Mouse (Mus musculus) liver, adult 2 months (tissue): ENCODE measurements at regions not wholly inside any gene's neighbourhood (a gene's known extent, or its start where the extent isn't known, plus 50 kb on each side); places are given as distances from the start of the nearest gene placed in this dataset.

ENCODE experiments used
- DNase-seq: peaks from one replicate; pipeline ENCODE4 v3.0.0-alpha.2; 2011; ENCODE audit warnings: low read depth, low spot score; ENCODE audit errors: extremely low read depth
- H3K27ac ChIP-seq: fragments of 200-500 bp; replicated peaks from 2 replicates; pipeline ENCODE4 v1.5.1; 2012; ENCODE audit warnings: low read depth, mild to moderate bottlenecking, control low read depth, inconsistent platforms, low read length; ENCODE audit not compliant: insufficient read depth
- H3K27me3 ChIP-seq: fragments of 200-500 bp; 2 replicates; pipeline ENCODE4 v1.6.1; 2012; ENCODE audit warnings: mild to moderate bottlenecking, moderate library complexity, low read length, inconsistent platforms; ENCODE audit not compliant: control insufficient read depth, insufficient read depth
- H3K36me3 ChIP-seq: fragments of 200-500 bp; 2 replicates; pipeline ENCODE4 v1.6.1; 2012; ENCODE audit warnings: low read length, inconsistent platforms; ENCODE audit not compliant: control insufficient read depth, insufficient read depth
- H3K4me1 ChIP-seq: fragments of 200-500 bp; 2 replicates; pipeline ENCODE4 v1.6.1; 2011; ENCODE audit warnings: low read length; ENCODE audit not compliant: control insufficient read depth, insufficient read depth
- H3K4me3 ChIP-seq: fragments of 200-500 bp; 2 replicates; pipeline ENCODE4 v1.5.1; 2011; ENCODE audit warnings: low read depth, mild to moderate bottlenecking, control low read depth, low read length, moderate library complexity; ENCODE audit not compliant: insufficient read depth
- H3K79me2 ChIP-seq: fragments of 200-500 bp; 2 replicates; pipeline ENCODE4 v1.6.1; 2012; ENCODE audit warnings: inconsistent platforms, mild to moderate bottlenecking, low read length, moderate library complexity; ENCODE audit not compliant: control insufficient read depth, insufficient read depth
- H3K9ac ChIP-seq: fragments of 200-500 bp; 2 replicates; pipeline ENCODE4 v1.6.1; 2012; ENCODE audit warnings: low read depth, mild to moderate bottlenecking, control low read depth, inconsistent platforms, low read length
- CTCF ChIP-seq: fragments of 200-500 bp; IDR thresholded peaks from 2 replicates; pipeline ENCODE4 v1.5.1; 2011; ENCODE audit warnings: low read depth, low read length, control low read depth
- POLR2A ChIP-seq: fragments of 200-500 bp; IDR thresholded peaks from 2 replicates; pipeline ENCODE4 v1.6.1; 2011; ENCODE audit warnings: low read length, control low read depth; ENCODE audit not compliant: insufficient read depth; ENCODE audit errors: extremely low read depth
- WGBS: fragments of 180-500 bp; shearing (Covaris S2); methylation state at CpG from one replicate; pipeline ENCODE4 v1.1.7; 2018; 5-methylcytosine and 5-hydroxymethylcytosine counted together

GRCm38 (mm10) chr1:23629366-23629765, 132.2 kb upstream of the B3gat2 start:
- Histone ChIP-seq H3K4me3 (no peak overlapping the region), H3K79me2 (no peaks in the 10 kb centered on the region), H3K27ac (no peak overlapping the region), H3K9ac (no peak overlapping the region), H3K4me1 (no peaks in the 10 kb centered on the region), H3K36me3 (no peaks in the 10 kb centered on the region), H3K27me3 (no peaks in the 10 kb centered on the region)
- no peak for DNase-seq
- TF ChIP-seq CTCF: no peak
- no peak for TF ChIP-seq POLR2A
- WGBS: 62% methylated on average over 4 of the region's 4 CpGs

GRCm38 (mm10) chr1:23645093-23645492, 116.5 kb upstream of the B3gat2 start:
- 70% methylated on average over 2 of the region's 2 CpGs for WGBS
- no peak overlapping the region for H3K27ac ChIP-seq
- no peaks in the 10 kb centered on the region for H3K36me3 ChIP-seq
- TF ChIP-seq POLR2A (no peak), CTCF (no peak)
- no peaks in the 10 kb centered on the region for H3K79me2 ChIP-seq
- no peaks in the 10 kb centered on the region for H3K4me1 ChIP-seq
- H3K4me3 ChIP-seq: no peak overlapping the region
- H3K27me3 ChIP-seq: no peaks in the 10 kb centered on the region
- no peak overlapping the region for H3K9ac ChIP-seq
- DNase-seq: no peak

GRCm38 (mm10) chr1:23648875-23649506, 112.6 kb upstream of the B3gat2 start:
- no peaks in the 10 kb centered on the region for H3K79me2 ChIP-seq
- no peak overlapping the region for H3K27ac ChIP-seq
- no peak for DNase-seq
- WGBS: 82% methylated on average over 7 of the region's 7 CpGs
- H3K9ac ChIP-seq: no peak overlapping the region
- no peaks in the 10 kb centered on the region for H3K27me3 ChIP-seq
- H3K36me3 ChIP-seq: no peaks in the 10 kb centered on the region
- H3K4me1 ChIP-seq: no peaks in the 10 kb centered on the region
- H3K4me3 ChIP-seq: no peak overlapping the region
- no peak for TF ChIP-seq POLR2A
- no peak for TF ChIP-seq CTCF

GRCm38 (mm10) chr1:23649886-23650285, 111.7 kb upstream of the B3gat2 start:
- Histone ChIP-seq H3K4me1 (no peaks in the 10 kb centered on the region), H3K27me3 (no peaks in the 10 kb centered on the region), H3K4me3 (no peak overlapping the region), H3K79me2 (no peaks in the 10 kb centered on the region), H3K36me3 (no peaks in the 10 kb centered on the region), H3K9ac (no peak overlapping the region), H3K27ac (no peak overlapping the region)
- WGBS: 74% methylated on average over 4 of the region's 4 CpGs
- no peak for DNase-seq
- TF ChIP-seq CTCF: no peak
- no peak for TF ChIP-seq POLR2A

- 88% methylated on average over 4 of the region's 4 CpGs for WGBS
- Histone ChIP-seq H3K36me3 (no peaks in the 10 kb centered on the region), H3K27ac (no peak overlapping the region), H3K4me3 (no peak overlapping the region), H3K9ac (no peak overlapping the region), H3K4me1 (no peaks in the 10 kb centered on the region), H3K27me3 (no peaks in the 10 kb centered on the region), H3K79me2 (no peaks in the 10 kb centered on the region)
- no peak for TF ChIP-seq POLR2A
- TF ChIP-seq CTCF: no peak
- no peak for DNase-seq
Observed at GRCm38 (mm10) chr1:23653628-23654027, 107.9 kb upstream of the B3gat2 start.

GRCm38 (mm10) chr1:23655768-23656167, 105.8 kb upstream of the B3gat2 start:
- Histone ChIP-seq H3K36me3 (no peaks in the 10 kb centered on the region), H3K9ac (no peak overlapping the region), H3K27me3 (no peaks in the 10 kb centered on the region), H3K27ac (no peak overlapping the region), H3K4me3 (no peak overlapping the region), H3K4me1 (no peaks in the 10 kb centered on the region), H3K79me2 (no peaks in the 10 kb centered on the region)
- TF ChIP-seq CTCF: no peak
- TF ChIP-seq POLR2A: no peak
- 90% methylated on average over 1 of the region's 1 CpGs for whole genome bisulfite sequencing
- no peak for DNase-seq
